Mouse (Mus musculus) heart, adult 2 months (tissue): ENCODE data around the gene Gm7075.

Source experiments
- CTCF ChIP-seq: fragments of 200-600 bp; IDR thresholded peaks from 2 replicates; pipeline ENCODE4 v1.8.1; 2022; ENCODE audit warnings: antibody characterized with exemption, mild to moderate bottlenecking, moderate library complexity
- POLR2A ChIP-seq: fragments of 200-500 bp; IDR thresholded peaks from 2 replicates; pipeline ENCODE4 v1.6.1; 2011; ENCODE audit warnings: mild to moderate bottlenecking, low read depth, low read length, control low read depth; ENCODE audit not compliant: insufficient read depth

DNA sequence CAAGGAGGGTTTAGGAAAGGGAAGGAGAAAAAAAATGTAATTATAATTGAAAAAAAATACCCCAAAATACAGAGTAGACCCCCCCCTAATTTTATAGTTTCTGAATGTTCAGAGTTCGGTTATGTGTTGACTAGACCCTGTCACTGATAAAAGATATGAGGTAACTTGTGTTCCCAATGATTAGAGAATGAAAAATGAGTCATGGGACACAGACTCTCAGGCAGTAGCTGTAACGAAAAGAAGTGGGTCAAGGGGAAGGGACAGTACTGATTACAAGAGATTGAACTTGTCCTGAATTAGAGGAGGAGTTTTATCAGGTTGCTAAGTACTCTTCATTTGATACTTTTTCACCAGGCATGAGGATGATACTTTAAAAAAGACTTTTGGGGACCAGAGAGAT is 11.3 kb upstream of the Gm7075 start:
- no peak for TF ChIP-seq CTCF
- no peak for TF ChIP-seq POLR2A
